Mouse (Mus musculus) induced T-regulatory cell, adult 2 months (primary cell): ENCODE results near the gene Gm10563.
A peak's percentile ranks its signal among the peaks of the same experiment; 100 is the strongest.
"Not testable (repeated sequence)": the region's sequence is repeated elsewhere in the genome, so short reads cannot be mapped to it uniquely, and the experiment has no call there.

Source experiments
- DNase-seq: peaks from one replicate; pipeline ENCODE4 v3.0.0-alpha.2; 2012; ENCODE audit warnings: low read depth

Gm10563 gene

GRCm38 (mm10) chr4:155598536-155598935, 46.7 kb downstream of the Gm10563 start:
- DNase-seq, result no peak

GRCm38 (mm10) chr4:155596606-155597005, 48.6 kb downstream of the Gm10563 start:
- no peak for DNase-seq

- DNase-seq, result no peak
Measured at GRCm38 (mm10) chr4:155595777-155596176, 49.4 kb downstream of the Gm10563 start.

GRCm38 (mm10) chr4:155593780-155594179, 51.4 kb downstream of the Gm10563 start:
- no peak for DNase-seq

- DNase-seq, result no peak
Measured at GRCm38 (mm10) chr4:155591012-155591719, 54.0 kb downstream of the Gm10563 start.

- no peak for DNase-seq
Measured at GRCm38 (mm10) chr4:155589356-155589755, 55.9 kb downstream of the Gm10563 start.

GRCm38 (mm10) chr4:155582279-155582905, 62.8 kb downstream of the Gm10563 start:
- no peak for DNase-seq

- peak; percentile 71 for DNase-seq
Measured at GRCm38 (mm10) chr4:155580420-155580819, 64.8 kb downstream of the Gm10563 start.

- no peak for DNase-seq
Measured at GRCm38 (mm10) chr4:155578336-155579125, 66.7 kb downstream of the Gm10563 start.

- DNase-seq, result no peak
Measured at GRCm38 (mm10) chr4:155577741-155578140, 67.5 kb downstream of the Gm10563 start.

GRCm38 (mm10) chr4:155577132-155577531, 68.1 kb downstream of the Gm10563 start:
- DNase-seq, result no peak

GRCm38 (mm10) chr4:155575521-155575920, 69.7 kb downstream of the Gm10563 start:
- no peak for DNase-seq

- no peak for DNase-seq
Measured at GRCm38 (mm10) chr4:155574931-155575330, 70.3 kb downstream of the Gm10563 start.

- no peak for DNase-seq
Measured at GRCm38 (mm10) chr4:155573876-155574275, 71.3 kb downstream of the Gm10563 start.

GRCm38 (mm10) chr4:155573155-155573554, 72.1 kb downstream of the Gm10563 start:
- DNase-seq, result no peak

- peak; percentile 66 for DNase-seq
Measured at GRCm38 (mm10) chr4:155571442-155571841, 73.8 kb downstream of the Gm10563 start.

- DNase-seq, result not testable (repeated sequence)
Measured at GRCm38 (mm10) chr4:155570315-155570714, 74.9 kb downstream of the Gm10563 start.

- DNase-seq, result no peak
Measured at GRCm38 (mm10) chr4:155569818-155570217, 75.4 kb downstream of the Gm10563 start.

- DNase-seq, result no peak
Measured at GRCm38 (mm10) chr4:155568632-155569370, 76.4 kb downstream of the Gm10563 start.

GRCm38 (mm10) chr4:155568170-155568569, 77.0 kb downstream of the Gm10563 start:
- DNase-seq, result peak; percentile 86

GRCm38 (mm10) chr4:155566555-155566954, 78.7 kb downstream of the Gm10563 start:
- DNase-seq, result no peak
